Comparison of ENCODE assay signal across 11 mouse cellular contexts in genomic region chr1:45675771-45676439, GRCm38 (mm10).
DNase-seq lines count a peak whose midpoint lies in the region; ATAC-seq and TF ChIP-seq lines count a peak whose summit lies in the region.
"Had no signal": no experiment of that assay in that cellular context is flagged by ENCODE, and none has a peak within 500 bp of the region (broad histone marks: within the 10 kb centered on the region; RNA-seq: fewer than 3 reads in every experiment).

No protein-coding gene starts in this region.

- TF ChIP-seq CTCF in kidney, postnatal 0 days (IDR thresholded peaks at IDR 0.05; ENCODE audit: low read depth): no peak

- 58% methylated on average over 5 of the region's 5 CpGs for WGBS in kidney, postnatal 0 days
- WGBS in stomach, embryonic 14.5 days: 56% methylated on average over 5 of the region's 5 CpGs
- WGBS in forebrain, embryonic 12.5 days: 83% methylated on average over 5 of the region's 5 CpGs

- intact Hi-C loops in heart, postnatal 25 days (cut with DNase I): no loop called here

- H3K4me3 ChIP-seq in kidney, postnatal 0 days (replicated peaks; ENCODE audit: low read depth, low read length): no peak overlapping the region
- H3K4me3 ChIP-seq in stomach, embryonic 14.5 days (ENCODE audit: low read depth, low read length): no peak overlapping the region
- no peak overlapping the region for H3K4me3 ChIP-seq in forebrain, embryonic 12.5 days (replicated peaks)
- H3K4me3 ChIP-seq: liver, embryonic 15.5 days had no signal

- H3K4me1 ChIP-seq in kidney, postnatal 0 days (replicated peaks; ENCODE audit: insufficient read depth, low read length): no peaks in the 10 kb centered on the region
- 0 out of 2 replicates have a peak, but pooled peaks cover 4% of the 10 kb centered on the region for H3K4me1 ChIP-seq in stomach, embryonic 14.5 days (ENCODE audit: control insufficient read depth, insufficient read depth, low read length)
- no peaks in the 10 kb centered on the region for H3K4me1 ChIP-seq in forebrain, embryonic 12.5 days
- H3K4me1 ChIP-seq: liver, embryonic 15.5 days had no signal

- no peak overlapping the region for H3K9ac ChIP-seq in kidney, postnatal 0 days (ENCODE audit: low read depth, low read length)
- no peak overlapping the region for H3K9ac ChIP-seq in stomach, embryonic 14.5 days (replicated peaks; ENCODE audit: low read depth, low read length)
- no peak overlapping the region for H3K9ac ChIP-seq in forebrain, embryonic 12.5 days
- H3K9ac ChIP-seq: liver, embryonic 15.5 days had no signal

- no peak for ATAC-seq in kidney, postnatal 0 days (replicated peaks; ENCODE audit: low FRiP score, low read depth)
- peak; percentile 46; the same call in 1 of the 2 replicates for ATAC-seq in stomach, embryonic 14.5 days (ENCODE audit: insufficient number of reproducible peaks, insufficient read depth, low FRiP score, low read depth)
- no peak for ATAC-seq in forebrain, embryonic 12.5 days (ENCODE audit: low FRiP score)

- no peak overlapping the region for H3K4me2 ChIP-seq in kidney, postnatal 0 days (ENCODE audit: low read length)
- H3K4me2 ChIP-seq in stomach, embryonic 14.5 days (replicated peaks; ENCODE audit: low read depth, low read length): no peak overlapping the region
- H3K4me2 ChIP-seq in forebrain, embryonic 12.5 days: no peak overlapping the region
- H3K4me2 ChIP-seq: liver, embryonic 15.5 days had no signal

- no peak overlapping the region for H3K27ac ChIP-seq in kidney, postnatal 0 days
- peak overlapping the region; percentile 77; the same call in 1 of the 2 replicates for H3K27ac ChIP-seq in stomach, embryonic 14.5 days (ENCODE audit: low read length)
- H3K27ac ChIP-seq in forebrain, embryonic 12.5 days: no peak overlapping the region
- H3K27ac ChIP-seq: liver, embryonic 15.5 days had no signal

- peak; percentile 79 for DNase-seq in kidney, postnatal 0 days (ENCODE audit: low spot score)
- DNase-seq in kidney, adult 18-20 months: no peak
- peak; percentile 40 for DNase-seq in embryo, embryonic 11.5 days (ENCODE audit: low read depth, low spot score)
- peak; percentile 14 for DNase-seq in heart, postnatal 25 days (ENCODE audit: low spot score)
- DNase-seq in MN1 (ENCODE audit: low spot score): no peak
- DNase-seq: adrenal gland, postnatal 10 days; cerebellum, adult 8-10 months; right cerebral cortex, adult 18-20 months had no signal

- no peaks in the 10 kb centered on the region for H3K27me3 ChIP-seq in kidney, postnatal 0 days (ENCODE audit: insufficient read depth, low read length)
- H3K27me3 ChIP-seq in stomach, embryonic 14.5 days (ENCODE audit: control insufficient read depth, insufficient read depth, low read length): no peaks in the 10 kb centered on the region
- H3K27me3 ChIP-seq in forebrain, embryonic 12.5 days: no peaks in the 10 kb centered on the region
- H3K27me3 ChIP-seq: liver, embryonic 15.5 days had no signal

- no peaks in the 10 kb centered on the region for H3K9me3 ChIP-seq in kidney, postnatal 0 days (replicated peaks; ENCODE audit: low read length)
- no peaks in the 10 kb centered on the region for H3K9me3 ChIP-seq in stomach, embryonic 14.5 days (ENCODE audit: control insufficient read depth, low read depth, low read length)
- H3K9me3 ChIP-seq in forebrain, embryonic 12.5 days: no peaks in the 10 kb centered on the region
- H3K9me3 ChIP-seq: liver, embryonic 15.5 days had no signal

- H3K36me3 ChIP-seq in kidney, postnatal 0 days (ENCODE audit: insufficient read depth, low read length): no peaks in the 10 kb centered on the region
- H3K36me3 ChIP-seq in stomach, embryonic 14.5 days (ENCODE audit: control insufficient read depth, insufficient read depth, low read length): no peaks in the 10 kb centered on the region
- no peaks in the 10 kb centered on the region for H3K36me3 ChIP-seq in forebrain, embryonic 12.5 days (replicated peaks)
- H3K36me3 ChIP-seq: liver, embryonic 15.5 days had no signal

Comparison
In these comparisons a context has a peak if more than half of its experiments do, and no peak if none do; other contexts are left out.
1. DNase-seq: peak in kidney, postnatal 0 days (single experiment), embryo, embryonic 11.5 days (single experiment) and heart, postnatal 25 days (single experiment); none in kidney, adult 18-20 months (single experiment) and MN1 (single experiment).